Mouse (Mus musculus): ENCODE results near the gene Vmn2r19.
"Not testable (repeated sequence)": the region's sequence is repeated elsewhere in the genome, so short reads cannot be mapped to it uniquely, and the experiment has no call there.

The Vmn2r19 gene

GRCm38 (mm10) chr6:123308033-123308432 is at the start of gene Vmn2r19:
Gene Vmn2r19, plus strand, starts transcription at chr6:123308333.
- in situ Hi-C loops (cut with MboI, MseI): no loop called here

DNA sequence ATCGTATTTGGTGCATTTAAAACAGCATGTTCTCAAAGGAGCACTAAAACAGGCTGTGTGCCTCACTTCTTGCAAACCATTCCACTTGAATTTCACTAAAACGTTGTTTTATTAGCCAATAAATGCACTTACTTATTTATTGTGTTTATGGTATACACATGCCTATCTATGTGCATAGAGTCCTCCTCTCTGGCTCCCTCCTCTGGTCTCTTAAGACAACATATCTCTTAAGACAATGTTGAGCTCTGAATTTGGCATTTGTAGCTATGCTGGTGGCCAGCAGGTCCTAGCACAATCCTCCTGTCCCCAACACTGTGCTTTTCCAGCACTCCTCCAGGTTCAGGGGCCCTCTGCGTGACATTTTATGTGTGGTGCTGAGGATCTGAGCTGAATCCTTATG is 49.2 kb upstream of the Vmn2r19 start:
- in situ Hi-C loops (cut with MboI, MseI): no loop called here

- in situ Hi-C loops (cut with MboI, MseI): no loop called here
Observed at GRCm38 (mm10) chr6:123259889-123260603, 48.1 kb upstream of the Vmn2r19 start.

DNA sequence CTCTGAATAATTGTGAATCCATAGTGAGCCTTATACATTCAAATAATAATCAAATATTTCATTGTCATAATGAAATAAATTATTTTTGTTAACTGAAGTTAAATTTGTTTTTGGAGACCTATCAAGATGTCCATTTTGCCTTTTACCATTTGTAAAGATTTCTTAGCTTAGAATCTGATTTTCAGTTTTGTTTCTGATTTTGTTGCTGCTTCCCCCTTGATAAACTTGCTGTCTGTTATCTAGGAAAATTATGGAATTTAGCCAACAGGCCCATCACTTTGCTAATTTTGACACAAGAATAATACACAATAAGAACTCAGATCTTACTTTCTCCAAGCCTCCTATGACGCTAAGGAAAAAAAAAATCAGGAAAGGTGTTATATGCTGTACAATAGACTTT is 47.3 kb upstream of the Vmn2r19 start:
- in situ Hi-C loops (cut with MboI, MseI): no loop called here

DNA sequence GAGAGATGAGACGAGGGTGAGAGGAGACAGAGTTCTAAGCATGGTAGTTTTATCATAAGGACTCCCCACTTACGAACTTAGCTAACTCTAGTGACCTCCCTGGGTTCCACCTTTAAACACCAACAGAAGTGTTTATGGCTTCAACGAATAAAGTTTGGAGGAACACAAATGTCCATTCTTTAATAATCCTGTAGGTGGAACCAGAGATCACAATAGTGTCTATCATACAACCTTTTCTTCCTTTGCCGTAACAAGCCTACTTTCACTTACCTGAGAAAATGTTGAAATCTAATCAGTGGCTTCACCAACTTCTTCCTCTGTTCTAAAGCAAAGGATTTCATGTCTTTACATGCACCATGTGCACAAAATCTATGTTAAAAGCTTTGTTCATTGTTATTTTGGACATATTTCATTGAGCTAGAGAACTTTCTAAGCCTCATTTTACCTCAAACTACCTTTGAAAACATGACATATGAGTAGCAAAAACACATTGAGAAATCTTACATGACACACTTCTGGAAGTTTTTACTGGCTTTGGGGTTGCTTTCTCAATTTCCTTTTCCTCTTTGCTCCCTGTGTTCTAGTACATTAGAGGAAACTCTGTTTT is 46.5 kb upstream of the Vmn2r19 start, which contains the start of gene Clec4d:
Gene Clec4d (plus strand): TSS at position 557 of the 607 bp plus-strand sequence.
- in situ Hi-C loops (cut with MboI, MseI): no loop called here

- in situ Hi-C loops (cut with MboI, MseI): no loop called here
Observed at GRCm38 (mm10) chr6:123264194-123264593, 43.9 kb upstream of the Vmn2r19 start.

DNA sequence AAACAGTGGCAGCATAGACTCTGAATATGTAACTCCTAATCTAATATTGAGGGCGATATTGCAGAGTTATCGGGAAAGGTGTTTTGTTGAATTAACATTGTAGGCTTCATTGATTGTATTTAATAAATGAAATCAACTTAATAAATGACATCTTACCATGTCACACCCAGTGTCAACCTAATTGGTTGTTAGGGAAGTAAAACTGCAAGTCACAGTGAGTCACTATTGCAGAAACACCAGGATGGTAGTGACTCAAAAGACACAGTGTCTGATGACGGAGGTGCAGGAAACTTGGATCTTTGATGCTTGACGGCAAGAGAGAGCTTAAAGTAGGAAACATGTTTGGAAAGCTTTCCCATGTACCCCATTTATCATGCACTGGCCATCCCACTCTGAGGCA is 42.3 kb upstream of the Vmn2r19 start:
- in situ Hi-C loops (cut with MboI, MseI): no loop called here

DNA sequence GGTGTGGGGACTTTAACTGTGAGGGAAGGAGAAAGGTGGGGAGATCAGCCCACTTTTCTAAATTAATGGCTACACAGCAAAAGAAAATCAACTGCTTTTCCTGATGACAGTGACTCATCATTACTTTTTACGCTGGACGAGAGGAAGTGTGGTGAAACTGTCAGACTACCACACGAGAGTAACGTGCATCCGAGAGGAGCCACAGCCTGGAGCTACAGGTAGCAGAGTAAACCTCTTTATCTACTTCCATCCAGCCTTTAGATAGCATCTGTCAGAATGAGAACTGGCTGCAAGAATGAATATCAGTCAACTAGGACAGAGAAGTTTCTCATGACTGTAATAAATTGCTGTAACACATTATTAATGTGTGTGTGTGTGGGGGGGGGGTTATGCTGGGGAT is 41.2 kb upstream of the Vmn2r19 start:
- in situ Hi-C loops (cut with MboI, MseI): no loop called here

GRCm38 (mm10) chr6:123279443-123279842 is 28.7 kb upstream of the Vmn2r19 start:
- in situ Hi-C loops (cut with MboI, MseI): loop anchor here (25.0 kb wide), 1 partner anchor 617 kb away; no protein-coding TSS in a partner anchor

DNA sequence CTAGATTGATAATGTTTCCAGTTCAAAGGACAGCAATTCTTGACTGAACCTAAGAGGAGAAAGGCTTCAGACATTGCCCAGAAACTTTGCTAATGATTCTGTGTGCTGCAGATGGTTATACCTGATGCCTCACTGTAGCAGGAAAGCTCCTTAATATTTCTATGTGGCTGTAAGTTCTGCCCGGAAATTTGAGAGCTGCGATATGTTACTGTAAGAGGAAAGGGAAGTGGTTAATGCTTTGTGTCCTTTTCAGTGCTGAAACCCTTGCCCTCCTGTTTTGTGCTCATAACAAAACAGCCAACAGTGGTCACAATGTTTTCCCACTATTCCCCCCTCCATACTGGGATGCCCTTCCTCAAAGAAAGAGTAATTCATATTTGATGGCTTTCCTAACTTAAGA is 21.8 kb upstream of the Vmn2r19 start:
- in situ Hi-C loops (cut with MboI, MseI): loop anchor here (25.0 kb wide), 1 partner anchor 624 kb away; no protein-coding TSS in a partner anchor

DNA sequence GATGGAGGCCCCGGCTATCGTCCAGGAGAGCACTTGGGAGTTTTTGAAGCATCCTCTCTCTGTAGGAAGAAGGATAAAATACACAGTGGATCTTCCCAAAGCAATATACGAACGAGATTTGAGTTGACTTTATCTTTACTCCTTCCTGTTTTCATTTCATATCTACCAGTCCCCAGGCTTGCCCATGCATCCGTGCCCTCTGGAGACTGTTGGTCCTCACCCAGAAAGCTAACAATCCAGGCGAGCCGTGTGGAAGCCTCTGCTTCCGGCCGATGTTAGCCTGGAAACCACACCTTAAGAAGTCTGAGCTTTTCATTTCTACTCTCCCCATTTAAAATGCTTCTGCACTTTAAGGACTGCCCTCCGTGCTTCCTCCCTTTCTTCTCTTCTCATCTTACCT is 19.2 kb upstream of the Vmn2r19 start:
- in situ Hi-C loops (cut with MboI, MseI): loop anchor here (25.0 kb wide), 1 partner anchor 627 kb away; no protein-coding TSS in a partner anchor

GRCm38 (mm10) chr6:123289753-123290152 is 18.4 kb upstream of the Vmn2r19 start, which contains the start of gene Clec4e:
Gene Clec4e, minus strand, starts transcription at chr6:123289870.
- in situ Hi-C loops (cut with MboI, MseI): loop anchor here (25.0 kb wide), 1 partner anchor 627 kb away; no protein-coding TSS in a partner anchor

DNA sequence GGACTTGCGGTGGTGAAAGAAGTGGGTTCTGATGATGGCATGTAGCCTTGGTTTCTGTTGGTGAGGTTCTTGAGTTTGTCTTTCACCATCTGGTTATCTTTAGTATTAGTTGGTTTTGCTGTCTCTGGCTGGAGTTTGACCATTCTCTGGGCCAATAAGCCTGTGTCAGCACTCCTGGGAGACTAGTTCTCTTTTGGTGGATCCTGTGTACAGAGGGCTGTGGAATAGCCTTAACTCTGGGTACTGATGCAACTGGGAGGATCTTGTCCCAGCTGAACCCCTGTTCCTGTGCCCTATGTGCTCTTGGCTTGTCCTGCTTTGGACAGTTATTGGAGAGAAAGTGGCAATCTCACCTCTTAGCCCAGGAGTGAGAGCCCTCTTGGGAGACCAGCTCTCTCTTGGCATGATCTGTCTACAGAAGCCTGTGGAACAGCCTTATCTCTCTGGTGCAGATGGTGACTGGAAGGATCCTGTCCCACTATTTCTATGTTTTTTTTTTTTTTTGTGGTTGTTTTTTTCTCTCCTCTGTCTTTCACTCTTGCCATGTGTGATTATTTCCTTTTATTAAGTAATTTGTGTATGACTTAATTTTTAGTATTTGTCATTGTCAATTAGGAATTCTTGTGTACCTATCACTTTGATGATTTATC is 15.3 kb upstream of the Vmn2r19 start:
- in situ Hi-C loops (cut with MboI, MseI): loop anchor here (25.0 kb wide), 1 partner anchor 631 kb away; no protein-coding TSS in a partner anchor

DNA sequence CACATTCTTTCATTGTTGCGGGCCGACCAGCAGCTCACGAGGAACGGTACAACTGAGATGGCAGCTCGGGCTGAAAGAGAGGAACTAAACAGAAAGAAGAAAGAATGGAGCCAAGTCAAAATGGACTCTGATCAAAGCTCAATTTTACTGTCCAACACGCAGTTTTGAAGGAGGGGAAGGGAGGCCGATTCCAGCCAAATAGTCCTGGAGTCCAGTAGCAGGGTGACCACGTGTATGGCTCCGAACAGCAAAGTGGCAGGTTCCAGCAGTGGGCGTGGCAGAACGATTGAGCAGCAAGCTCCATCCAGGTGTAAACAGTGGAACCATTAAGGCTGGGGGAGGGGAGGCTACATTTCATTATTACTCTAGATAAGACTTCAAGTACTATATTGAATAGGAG is 14.6 kb upstream of the Vmn2r19 start:
- in situ Hi-C loops (cut with MboI, MseI): loop anchor here (25.0 kb wide), 1 partner anchor 631 kb away; no protein-coding TSS in a partner anchor

DNA sequence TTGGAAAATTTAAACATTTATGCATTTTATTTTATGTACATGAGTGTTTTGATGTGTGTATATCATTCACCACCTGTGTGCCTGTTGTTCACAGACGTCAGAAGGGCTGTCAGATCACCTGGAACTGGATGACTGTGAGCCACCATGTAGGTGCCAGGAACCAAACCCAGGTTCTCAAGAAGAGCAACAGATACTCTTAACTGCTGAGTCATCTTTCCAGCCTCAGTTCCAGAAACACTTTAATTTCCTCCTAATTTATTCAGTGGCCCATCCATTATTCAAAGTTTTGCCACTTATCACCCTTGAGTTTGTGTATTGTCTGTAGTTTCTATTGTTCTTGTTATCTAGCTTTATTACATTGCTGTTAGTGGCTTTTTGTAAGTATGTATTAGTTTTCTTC is 11.4 kb upstream of the Vmn2r19 start:
- in situ Hi-C loops (cut with MboI, MseI): loop anchor here (25.0 kb wide), 1 partner anchor 634 kb away; no protein-coding TSS in a partner anchor

DNA sequence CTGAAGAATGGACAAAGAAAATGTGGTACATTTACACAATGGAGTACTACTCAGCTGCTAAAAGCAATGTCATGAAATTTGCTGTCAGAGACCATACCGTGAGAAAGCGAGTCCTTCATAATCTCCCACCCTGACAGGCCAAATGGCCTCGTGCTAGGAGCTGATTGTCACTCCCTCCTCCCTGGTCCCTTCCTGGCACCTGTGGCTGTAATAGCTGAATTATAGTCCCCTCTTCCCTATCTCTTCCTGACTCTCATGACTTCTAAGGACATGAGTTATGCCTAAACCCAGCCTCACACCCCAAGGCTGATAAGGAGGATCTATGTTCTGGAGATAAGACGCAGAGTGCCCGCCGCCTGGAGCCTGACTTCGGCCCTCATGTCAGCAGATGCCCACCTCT is 1.8 kb upstream of the Vmn2r19 start:
- in situ Hi-C loops (cut with MboI, MseI): not testable (repeated sequence)

GRCm38 (mm10) chr6:123332503-123332902 is 24.4 kb downstream of the Vmn2r19 start:
- in situ Hi-C loops (cut with MboI, MseI): no loop called here

DNA sequence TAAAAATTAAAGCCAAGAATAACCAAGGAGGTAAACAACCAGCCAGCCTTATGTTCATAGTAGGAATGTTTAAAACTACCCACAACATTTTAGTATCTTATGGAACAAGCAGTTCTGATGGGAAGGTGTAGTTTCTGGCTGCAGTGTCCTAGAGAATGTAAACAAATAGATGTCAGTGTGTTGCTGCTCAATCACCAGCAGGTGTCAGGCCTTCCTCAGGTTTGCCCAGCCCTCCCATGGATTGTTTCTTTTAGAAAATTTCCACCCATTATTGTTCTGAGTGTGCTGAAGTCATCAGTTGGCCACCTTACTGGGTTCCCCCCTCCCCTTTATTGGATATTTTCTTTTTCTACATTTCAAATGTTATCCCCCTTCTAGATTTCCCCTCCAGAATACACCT is 32.0 kb downstream of the Vmn2r19 start:
- in situ Hi-C loops (cut with MboI, MseI): no loop called here

DNA sequence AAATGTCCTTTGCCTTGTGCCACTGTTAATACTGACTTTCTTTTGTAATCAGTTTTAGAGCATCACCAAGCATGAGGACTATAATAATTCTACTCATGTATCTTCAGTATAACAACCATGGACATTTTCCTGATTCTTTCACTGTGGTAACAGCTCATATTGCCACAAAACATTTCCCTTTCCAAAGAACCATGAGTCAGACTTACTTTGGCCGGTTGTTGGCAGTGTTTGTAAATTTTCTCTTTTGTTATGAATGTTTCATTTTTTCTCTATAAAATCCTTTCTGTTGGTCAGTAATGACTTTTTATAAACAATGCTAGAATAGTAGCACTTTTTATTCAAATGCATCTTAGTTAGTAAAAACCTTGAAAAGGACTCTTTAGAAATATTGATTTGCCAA is 38.0 kb downstream of the Vmn2r19 start:
- in situ Hi-C loops (cut with MboI, MseI): no loop called here
